Mouse (Mus musculus): Measurements from ENCODE around the gene Pacsin2.
A peak's percentile ranks its signal among the peaks of the same experiment; 100 is the strongest.

Gene Pacsin2

GRCm38 (mm10) chr15:83448646-83449045, 15.8 kb downstream of the Pacsin2 start:
- peak; percentile 48 for DNase-seq

- DNase-seq = no peak
Observed at GRCm38 (mm10) chr15:83447791-83448544, 16.4 kb downstream of the Pacsin2 start.

DNA sequence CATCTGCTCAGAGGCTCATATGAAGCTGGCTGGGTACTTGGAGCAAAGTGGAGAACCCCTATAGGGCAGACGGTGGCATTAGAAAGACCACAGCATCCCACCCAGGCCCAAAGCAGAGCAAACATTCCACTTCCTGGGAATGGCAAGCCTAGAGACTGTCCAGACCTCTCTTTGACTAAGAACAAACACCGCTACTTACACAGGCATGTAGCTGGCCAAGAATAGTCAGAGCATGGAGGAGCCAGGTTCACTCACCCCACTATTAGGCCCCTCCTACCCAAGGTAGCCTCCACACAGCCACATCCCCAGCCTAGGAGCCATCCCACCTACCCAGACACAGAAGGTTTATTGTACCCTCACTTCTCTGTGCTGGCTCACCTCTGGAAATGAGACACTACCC, 18.5 kb downstream of the Pacsin2 start:
- DNase-seq = no peak

- DNase-seq = no peak
Observed at GRCm38 (mm10) chr15:83445383-83445782, 19.0 kb downstream of the Pacsin2 start.

GRCm38 (mm10) chr15:83444425-83444824, 20.0 kb downstream of the Pacsin2 start:
- DNase-seq = peak; percentile 74

GRCm38 (mm10) chr15:83442495-83443037, 21.8 kb downstream of the Pacsin2 start:
- peak; percentile 36 for DNase-seq

- peak; percentile 35 for DNase-seq
Observed at GRCm38 (mm10) chr15:83440726-83441125, 23.7 kb downstream of the Pacsin2 start.

DNA sequence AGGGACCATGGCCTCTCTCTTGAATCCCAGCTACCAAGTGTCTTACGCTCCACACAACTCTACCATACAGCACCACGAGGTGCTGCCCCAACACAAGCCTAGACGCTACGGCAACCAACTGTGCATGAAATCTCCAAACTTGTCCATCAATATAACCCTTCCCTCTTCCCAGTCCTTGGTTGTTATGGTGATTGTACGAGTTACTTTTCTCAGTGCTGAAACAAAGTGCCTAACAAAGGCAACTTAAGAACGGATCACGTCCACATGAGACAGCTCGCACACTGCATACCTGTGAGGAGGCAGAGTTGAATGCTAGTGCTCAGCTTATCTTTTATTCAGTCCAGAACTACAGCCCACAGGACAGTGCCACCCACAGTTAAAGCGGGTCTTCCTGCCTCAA, 27.9 kb downstream of the Pacsin2 start:
- no peak for DNase-seq

- no peak for DNase-seq
Observed at GRCm38 (mm10) chr15:83435324-83436090, 28.9 kb downstream of the Pacsin2 start.

- DNase-seq = no peak
Observed at GRCm38 (mm10) chr15:83434692-83435091, 29.7 kb downstream of the Pacsin2 start.

GRCm38 (mm10) chr15:83433344-83433743, 31.1 kb downstream of the Pacsin2 start:
- no peak for DNase-seq

GRCm38 (mm10) chr15:83432231-83433031, 32.0 kb downstream of the Pacsin2 start:
- DNase-seq = peak; percentile 84

GRCm38 (mm10) chr15:83430986-83431763, 33.2 kb downstream of the Pacsin2 start:
- DNase-seq = no peak

DNA sequence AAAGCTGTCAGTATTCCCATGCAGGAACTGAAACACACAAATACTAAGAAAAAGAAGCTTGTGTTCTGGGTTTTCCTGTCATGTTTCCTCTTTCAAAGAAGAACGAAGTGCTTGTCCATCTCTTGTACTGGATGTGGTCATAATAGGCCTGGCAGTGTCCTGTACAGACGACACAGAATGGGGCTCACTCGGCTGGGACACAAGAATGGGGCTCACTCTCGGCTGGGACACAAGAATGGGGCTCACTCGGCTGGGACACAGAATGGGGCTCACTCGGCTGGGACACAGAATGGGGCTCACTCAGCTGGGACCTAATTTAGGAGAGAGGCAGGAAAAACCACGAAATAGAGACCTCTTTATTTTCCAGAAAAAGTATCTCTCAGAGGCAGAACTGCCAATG, 34.0 kb downstream of the Pacsin2 start:
- DNase-seq = no peak

DNA sequence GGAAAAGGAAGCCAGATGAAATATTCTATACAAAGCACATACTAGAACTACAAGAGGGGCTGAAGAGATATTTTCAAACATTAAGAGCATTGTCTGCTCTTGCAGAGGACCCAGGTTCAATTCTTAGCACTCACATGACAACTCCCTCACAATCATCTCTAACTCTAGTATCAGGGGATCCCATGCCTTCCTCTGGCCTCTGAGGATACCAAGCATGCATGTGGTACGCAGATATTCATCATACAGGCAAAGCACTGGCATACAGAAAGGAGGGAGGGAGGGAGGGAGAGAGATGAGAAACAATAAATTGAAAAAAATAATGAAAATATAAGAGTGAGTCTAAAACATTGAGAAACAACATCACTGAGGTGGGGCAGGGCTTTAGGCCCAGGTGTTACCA, 35.8 kb downstream of the Pacsin2 start:
- DNase-seq = no peak

DNA sequence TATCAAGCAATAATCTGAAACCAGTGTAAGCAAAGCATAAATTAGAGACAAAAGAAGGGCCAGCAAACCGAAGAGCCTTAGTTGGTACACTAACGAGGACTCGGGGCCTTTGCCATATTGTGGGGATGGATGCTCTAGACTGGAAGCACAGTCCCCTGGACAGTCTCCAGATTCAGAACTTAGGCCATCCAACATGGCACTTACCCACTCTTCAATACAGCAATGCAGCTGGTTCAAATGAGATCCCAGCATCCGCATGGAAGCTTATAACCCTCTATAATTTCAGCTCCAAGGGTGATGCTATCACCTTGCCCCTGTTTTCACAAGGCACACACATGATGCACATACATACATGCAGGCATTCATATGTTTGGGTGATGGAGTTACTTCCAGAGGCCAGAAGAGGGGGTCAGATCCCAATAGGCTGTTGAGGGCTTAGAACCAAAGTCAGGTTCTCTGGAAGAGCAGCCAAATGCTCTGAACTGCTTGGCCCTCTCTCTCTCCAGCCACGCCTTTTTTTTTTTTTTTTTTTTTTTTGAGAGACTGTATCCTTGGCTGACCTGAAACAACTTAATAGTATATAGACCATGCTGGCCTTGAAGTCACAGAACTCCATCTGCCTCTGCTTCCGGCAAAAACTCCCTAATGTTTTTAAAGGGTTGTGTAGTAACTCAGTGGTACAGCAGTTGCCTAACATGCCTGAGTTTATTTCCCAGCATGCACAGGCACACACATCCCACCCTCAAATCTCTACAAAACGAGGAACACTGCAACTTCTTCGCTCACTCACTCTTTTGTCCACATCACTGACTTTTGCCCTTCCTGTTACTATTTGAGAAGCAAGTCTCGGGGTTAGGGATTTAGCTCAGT, 36.9 kb downstream of the Pacsin2 start:
- no peak for DNase-seq

- no peak for DNase-seq
Observed at GRCm38 (mm10) chr15:83425794-83426193, 38.6 kb downstream of the Pacsin2 start.

- no peak for DNase-seq
Observed at GRCm38 (mm10) chr15:83425277-83425676, 39.1 kb downstream of the Pacsin2 start.

GRCm38 (mm10) chr15:83423589-83424384, 40.6 kb downstream of the Pacsin2 start:
- DNase-seq = no peak

GRCm38 (mm10) chr15:83422299-83422981, 42.0 kb downstream of the Pacsin2 start:
- DNase-seq = no peak
